In the genomic region with DNA sequence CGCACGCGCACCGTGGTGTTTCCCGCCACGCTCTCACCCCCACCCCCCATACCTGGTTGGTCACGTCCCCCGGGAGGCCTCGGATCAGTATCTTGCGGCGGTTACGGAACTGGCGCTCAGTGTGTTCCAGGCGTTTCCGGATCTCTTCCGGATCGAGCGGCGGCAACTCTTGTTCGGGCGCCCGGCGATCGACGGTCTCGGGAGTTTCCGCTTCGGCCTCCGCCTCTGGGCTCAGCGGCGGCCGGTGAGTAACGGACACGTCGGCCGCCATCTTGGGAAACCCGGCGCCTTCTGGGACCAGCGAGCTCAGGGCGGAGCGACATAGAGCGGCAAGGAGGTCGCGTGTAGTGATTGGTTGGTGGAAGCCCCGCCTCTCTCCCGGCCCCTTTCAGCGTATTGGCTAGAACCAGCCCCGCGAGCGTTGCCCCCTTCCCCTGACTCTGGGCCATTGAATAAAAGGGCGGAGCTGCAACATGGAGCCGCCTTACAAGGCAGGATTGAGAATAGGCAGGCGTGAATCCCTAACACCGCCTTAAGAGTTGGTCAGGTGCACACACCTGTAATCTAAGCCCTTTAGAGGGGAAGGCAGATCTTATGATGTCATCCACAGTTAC, we compare ENCODE assay signal across 8 mouse cellular contexts. TPM values are rescaled to one million over a fixed set of nuclear protein-coding genes. Genes with fewer than 3 reads are reported as not detected.
DNase-seq lines count a peak whose midpoint lies in the region; ATAC-seq lines count a peak whose summit lies in the region.

A gene (minus strand): TSS at position 291 of the 614 bp plus-strand sequence.
A gene (minus strand): TSS at position 302 of the 614 bp plus-strand sequence.

- WGBS in forebrain, embryonic 14.5 days, result under 1% methylated on average over 54 of the region's 54 CpGs
- WGBS in neural tube, embryonic 15.5 days, result under 1% methylated on average over 54 of the region's 54 CpGs

- peaks cover 36% of the 10 kb centered on the region for H3K36me3 ChIP-seq in forebrain, embryonic 14.5 days (ENCODE audit: control insufficient read depth, insufficient read depth, low read length)
- H3K36me3 ChIP-seq in neural tube, embryonic 15.5 days, result peaks cover 33% of the 10 kb centered on the region

- H3K27ac ChIP-seq in forebrain, embryonic 14.5 days (ENCODE audit: low read depth, low read length), result peak within 1 kb of the TSS; percentile 73
- peak within 1 kb of the TSS; percentile 95 for H3K27ac ChIP-seq in neural tube, embryonic 15.5 days (replicated peaks)

- H3K9me3 ChIP-seq in forebrain, embryonic 14.5 days (replicated peaks; ENCODE audit: control insufficient read depth, low read length), result no peaks in the 10 kb centered on the region
- no peaks in the 10 kb centered on the region for H3K9me3 ChIP-seq in neural tube, embryonic 15.5 days (replicated peaks)

- ATAC-seq in forebrain, embryonic 14.5 days, result peak; percentile 100
- peak; percentile 100 for ATAC-seq in neural tube, embryonic 15.5 days (ENCODE audit: low FRiP score)

- no peaks in the 10 kb centered on the region for H3K27me3 ChIP-seq in forebrain, embryonic 14.5 days (replicated peaks; ENCODE audit: control insufficient read depth, insufficient read depth, low read length)
- no peaks in the 10 kb centered on the region for H3K27me3 ChIP-seq in neural tube, embryonic 15.5 days (replicated peaks)

- H3K4me2 ChIP-seq in forebrain, embryonic 14.5 days (ENCODE audit: low read length), result peak within 1 kb of the TSS; percentile 88
- H3K4me2 ChIP-seq in neural tube, embryonic 15.5 days, result peak within 1 kb of the TSS; percentile 84

- peaks cover 8% of the 10 kb centered on the region for H3K4me1 ChIP-seq in forebrain, embryonic 14.5 days (ENCODE audit: control insufficient read depth, insufficient read depth, low read length)
- peaks cover 42% of the 10 kb centered on the region for H3K4me1 ChIP-seq in neural tube, embryonic 15.5 days

- peak within 1 kb of the TSS; percentile 73 for H3K9ac ChIP-seq in forebrain, embryonic 14.5 days (ENCODE audit: low read length)
- H3K9ac ChIP-seq in neural tube, embryonic 15.5 days (replicated peaks), result peak within 1 kb of the TSS; percentile 74

- intact Hi-C loops in heart, postnatal 14 days (cut with DNase I), result loop anchor here (5.0 kb wide), 2 partner anchors 40 to 60 kb away; a partner anchor contains a TSS

- peak within 1 kb of the TSS; percentile 66 for H3K4me3 ChIP-seq in forebrain, embryonic 14.5 days (ENCODE audit: low read depth, low read length)
- H3K4me3 ChIP-seq in neural tube, embryonic 15.5 days (replicated peaks), result peak within 1 kb of the TSS; percentile 68

- peak; percentile 98 for DNase-seq in ES-CJ7 (ENCODE audit: low read depth, low spot score)
- peak; percentile 97 for DNase-seq in cerebellum, adult 11 months
- peak; percentile 99 for DNase-seq in forebrain, embryonic 14.5 days (ENCODE audit: low spot score)
- peak; percentile 95 to 96 for DNase-seq in heart, postnatal 14 days
- peak; percentile 98 for DNase-seq in layer of hippocampus, adult 11-12 months (ENCODE audit: low spot score)
- peak; percentile 99 for DNase-seq in lung, adult 18-20 months
- peak; percentile 99 for DNase-seq in testis, postnatal 14 days (ENCODE audit: low spot score)

RNA-seq across cellular contexts. Expression of the first gene that starts in this region (rescaled TPM):
- 1.2 and 1.5 TPM in 2 replicates for polyA plus RNA-seq in forebrain, embryonic 14.5 days (2014; fragmentation: Nextera tagmentation; extraction: Ambion mirVana)
- 1 to 10 TPM in 1 of 2 experiments, under 1 TPM in 1; 0.68 to 1.8 TPM for total RNA-seq in heart, postnatal 14 days (2021)
- polyA plus RNA-seq in neural tube, embryonic 15.5 days (2015; fragmentation: Nextera tagmentation; extraction: Ambion mirVana), result 1.4 and 2.3 TPM in 2 replicates

RNA-seq across cellular contexts. Expression of the second gene that starts in this region (rescaled TPM):
- polyA plus RNA-seq in forebrain, embryonic 14.5 days (2014; fragmentation: Nextera tagmentation; extraction: Ambion mirVana), result 43.6 and 47.1 TPM in 2 replicates
- 10 to 100 TPM; 27.4 to 31.2 TPM for total RNA-seq in heart, postnatal 14 days (2021)
- 25.6 and 38.0 TPM in 2 replicates for polyA plus RNA-seq in neural tube, embryonic 15.5 days (2015; fragmentation: Nextera tagmentation; extraction: Ambion mirVana)

Comparison
In these comparisons a context has a peak if more than half of its experiments do, and no peak if none do; other contexts are left out.
1. Peak in every context shown above with its lines: DNase-seq, ATAC-seq, H3K4me3 ChIP-seq and H3K27ac ChIP-seq.